Mouse (Mus musculus) G1E (cell line): ENCODE measurements around the gene Gbp7. TPM values are rescaled to one million over a fixed set of nuclear protein-coding genes. Genes with fewer than 3 reads are reported as not detected.
"Not testable (repeated sequence)": the region's sequence is repeated elsewhere in the genome, so short reads cannot be mapped to it uniquely, and the experiment has no call there.

ENCODE experiments used
- ATAC-seq: 2 replicates; pipeline ENCODE4 v1.8.0; 2016; ENCODE audit warnings: mild to moderate bottlenecking; ENCODE audit not compliant: insufficient number of reproducible peaks, poor library complexity, low FRiP score, severe bottlenecking; ENCODE audit errors: extremely low read depth
- DNase-seq: peaks from one replicate; pipeline ENCODE4 v3.0.0; 2012; ENCODE audit warnings: low spot score
- H3K27me3 ChIP-seq: 2 replicates; pipeline ENCODE4 v1.6.1; 2012; ENCODE audit warnings: mild to moderate bottlenecking, low read length, inconsistent platforms; ENCODE audit not compliant: insufficient read depth
- H3K36me3 ChIP-seq: replicated peaks from 2 replicates; pipeline ENCODE3; 2012; ENCODE audit warnings: mild to moderate bottlenecking, inconsistent platforms
- H3K4me1 ChIP-seq: 2 replicates; pipeline ENCODE4 v1.6.1; 2012; ENCODE audit warnings: low read depth, low read length, inconsistent platforms, mixed read lengths; ENCODE audit not compliant: insufficient read depth
- H3K4me3 ChIP-seq: 2 replicates; pipeline ENCODE4 v1.5.1; 2012; ENCODE audit warnings: low read depth, mild to moderate bottlenecking, inconsistent platforms, low read length, moderate library complexity, mixed read lengths
- H3K9me3 ChIP-seq: replicated peaks from 2 replicates; pipeline ENCODE4 v1.6.1; 2012; ENCODE audit warnings: inconsistent platforms
- CTCF ChIP-seq: IDR thresholded peaks from 2 replicates; pipeline ENCODE4 v1.5.1; 2012; ENCODE audit warnings: low read depth, low read length, inconsistent platforms, mixed read lengths
- GATA1 ChIP-seq: IDR thresholded peaks from 2 replicates; pipeline ENCODE4 v1.6.1; 2012; ENCODE audit warnings: borderline replicate concordance, low read length, inconsistent platforms, mixed read lengths
- GATA2 ChIP-seq: IDR thresholded peaks from 2 replicates; pipeline ENCODE4 v1.6.1; 2012; ENCODE audit warnings: low read depth, low read length, inconsistent platforms, borderline replicate concordance
- POLR2AphosphoS5 ChIP-seq: IDR thresholded peaks from 2 replicates; pipeline ENCODE4 v1.6.1; 2012; ENCODE audit warnings: low read depth, low read length, inconsistent platforms; ENCODE audit not compliant: insufficient replicate concordance
- TAL1 ChIP-seq: conservative IDR thresholded peaks from 2 replicates; pipeline ENCODE4 v1.6.1; 2012; ENCODE audit warnings: low read depth, low read length, inconsistent platforms, mixed read lengths
- polyA plus RNA-seq: library from polyadenylated mRNA; stranded (reverse); fragments of >175 nt; gene quantifications from 2 replicates; pipeline ENCODE4 v1.2.3, GENCODE M21; 2012
- total RNA-seq, 2 experiments: library from RNA; stranded (forward) in 1 of 2; stranded (reverse) in 1 of 2; fragments of 200-1000 nt in 1 of 2; fragments of >200 nt in 1 of 2; fragmentation: Nextera tagmentation in 1 of 2; gene quantifications; 2 replicates each; pipeline ENCODE4 v1.2.3; 2014 to 2017

The Gbp7 gene
- total and polyA plus RNA-seq, 3 experiments: 0.30 to 12.3 (median 8.4) TPM

DNA sequence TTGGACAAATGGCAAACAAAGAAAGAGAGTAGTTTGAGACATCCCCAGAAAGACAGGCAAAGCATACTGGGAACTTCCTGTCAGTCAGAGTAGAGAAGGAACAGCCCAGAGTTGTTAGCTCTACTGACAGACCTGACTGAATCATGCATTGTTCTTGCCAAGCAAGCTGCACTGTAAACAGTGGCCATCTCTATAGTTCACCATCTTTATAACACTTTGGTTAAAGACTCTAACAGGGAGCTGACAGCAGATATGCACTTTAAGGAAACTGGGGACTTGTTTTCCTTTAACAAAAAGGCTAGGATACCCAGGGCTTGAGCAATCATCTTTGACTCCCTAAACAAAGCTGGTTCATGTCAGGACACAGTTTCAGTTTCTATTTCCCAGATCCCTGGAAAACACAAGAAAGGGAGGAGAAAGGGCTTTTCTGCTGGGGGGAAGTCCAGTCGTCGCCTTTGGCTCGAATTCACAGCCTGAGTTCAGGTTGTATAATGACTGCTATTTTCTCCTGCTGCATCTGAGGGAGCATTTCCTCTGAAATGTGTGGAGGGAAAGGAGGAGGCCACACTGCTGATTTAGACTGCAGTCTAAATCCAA, 29.6 kb downstream of the Gbp7 start, which contains the start of gene Gbp3:
Gene Gbp3 (plus strand): TSS at position 395 of the 597 bp plus-strand sequence.
- peak within 1 kb of the TSS; percentile 67 for H3K4me3 ChIP-seq
- H3K36me3 ChIP-seq: no peaks in the 10 kb centered on the region
- ATAC-seq (no peak), DNase-seq (no peak)
- TF ChIP-seq POLR2AphosphoS5 (no peak), GATA2 (no peak), CTCF (no peak), GATA1 (no peak), TAL1 (no peak)
- no peaks in the 10 kb centered on the region for H3K9me3 ChIP-seq
- peaks cover 12% of the 10 kb centered on the region for H3K4me1 ChIP-seq
- H3K27me3 ChIP-seq: peaks cover 5% of the 10 kb centered on the region; the same call in 1 of the 2 replicates

- DNase-seq: peak; percentile 57
- Histone ChIP-seq H3K27me3 (peaks cover 4% of the 10 kb centered on the region; the same call in 1 of the 2 replicates), H3K4me1 (peaks cover 12% of the 10 kb centered on the region), H3K9me3 (no peaks in the 10 kb centered on the region), H3K36me3 (no peaks in the 10 kb centered on the region), H3K4me3 (peak overlapping the region; percentile 67)
- ATAC-seq: peak; percentile 93
- TF ChIP-seq CTCF: peak; percentile 90
- TF ChIP-seq POLR2AphosphoS5: no peak
These were observed 30.3 kb downstream of the Gbp7 start for GRCm38 (mm10) chr3:142560296-142560948.

GRCm38 (mm10) chr3:142561045-142561646, 31.0 kb downstream of the Gbp7 start:
- Histone ChIP-seq H3K4me1 (peaks cover 12% of the 10 kb centered on the region), H3K27me3 (0 out of 2 replicates have a peak, but pooled peaks cover 3% of the 10 kb centered on the region), H3K9me3 (no peaks in the 10 kb centered on the region), H3K4me3 (no peak overlapping the region), H3K36me3 (no peaks in the 10 kb centered on the region)
- DNase-seq (no peak), ATAC-seq (no peak)
- no peak for TF ChIP-seq GATA2
- no peak for TF ChIP-seq CTCF
- no peak for TF ChIP-seq POLR2AphosphoS5
- no peak for TF ChIP-seq TAL1
- no peak for TF ChIP-seq GATA1

DNA sequence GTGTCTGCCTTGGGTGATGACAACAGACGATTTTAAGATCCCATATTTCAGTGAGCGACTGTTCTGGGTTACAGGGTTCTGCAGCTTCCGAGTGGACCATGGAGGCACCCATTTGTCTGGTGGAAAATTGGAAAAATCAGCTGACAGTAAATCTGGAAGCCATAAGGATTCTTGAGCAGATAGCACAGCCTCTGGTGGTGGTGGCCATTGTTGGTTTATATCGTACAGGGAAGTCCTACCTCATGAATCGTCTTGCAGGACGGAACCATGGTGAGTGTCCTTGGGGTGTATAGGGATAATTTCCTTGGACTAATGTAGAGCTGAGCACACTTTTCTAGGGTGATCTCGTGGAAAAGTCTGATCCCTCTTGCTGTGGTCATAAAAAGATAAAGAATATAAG, 31.5 kb downstream of the Gbp7 start:
- Histone ChIP-seq H3K4me1 (peaks cover 12% of the 10 kb centered on the region), H3K9me3 (no peaks in the 10 kb centered on the region), H3K36me3 (no peaks in the 10 kb centered on the region), H3K4me3 (no peak overlapping the region), H3K27me3 (0 out of 2 replicates have a peak, but pooled peaks cover 3% of the 10 kb centered on the region)
- no peak for TF ChIP-seq GATA2
- TF ChIP-seq CTCF: no peak
- TF ChIP-seq POLR2AphosphoS5: no peak
- no peak for TF ChIP-seq TAL1
- no peak for TF ChIP-seq GATA1
- DNase-seq (no peak), ATAC-seq (no peak)

DNA sequence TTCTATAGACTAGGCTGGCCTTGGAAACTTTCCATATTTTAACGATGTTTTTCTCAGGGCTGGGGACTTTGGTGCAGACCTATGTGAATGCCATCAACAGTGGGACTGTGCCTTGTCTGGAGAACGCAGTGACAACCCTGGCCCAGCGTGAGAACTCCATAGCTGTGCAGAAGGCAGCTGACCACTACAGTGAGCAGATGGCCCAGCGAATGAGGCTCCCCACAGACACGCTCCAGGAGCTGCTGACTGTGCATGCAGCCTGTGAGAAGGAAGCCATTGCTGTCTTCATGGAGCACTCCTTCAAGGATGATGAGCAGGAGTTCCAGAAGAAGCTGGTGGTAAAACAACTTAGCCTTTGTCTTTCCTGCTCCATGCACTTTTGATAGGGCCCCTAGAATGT, 37.3 kb downstream of the Gbp7 start:
- DNase-seq, H3K4me3 ChIP-seq, ATAC-seq, H3K36me3 ChIP-seq, H3K9me3 ChIP-seq, H3K4me1 ChIP-seq, H3K27me3 ChIP-seq: not testable (repeated sequence)

DNA sequence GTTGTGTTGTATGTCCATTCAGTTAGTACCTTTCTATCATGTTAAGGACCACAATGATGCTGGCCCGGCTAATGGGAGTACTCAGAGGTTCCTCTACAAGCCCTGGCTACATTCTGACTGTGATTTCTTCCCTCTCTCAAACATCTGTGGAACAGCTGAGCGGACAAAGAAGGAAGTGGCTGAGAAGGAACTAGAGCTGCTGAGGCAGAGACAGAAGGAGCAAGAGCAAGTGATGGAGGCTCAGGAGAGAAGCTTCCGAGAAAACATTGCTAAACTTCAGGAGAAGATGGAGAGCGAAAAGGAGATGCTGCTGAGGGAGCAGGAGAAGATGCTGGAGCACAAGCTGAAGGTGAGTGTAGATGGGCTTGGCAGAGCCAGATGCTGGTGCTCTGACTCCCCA, 40.6 kb downstream of the Gbp7 start:
- Histone ChIP-seq H3K4me3 (no peak overlapping the region), H3K27me3 (peaks cover 2% of the 10 kb centered on the region; the same call in 1 of the 2 replicates), H3K4me1 (no peaks in the 10 kb centered on the region), H3K9me3 (no peaks in the 10 kb centered on the region), H3K36me3 (no peaks in the 10 kb centered on the region)
- TF ChIP-seq POLR2AphosphoS5: no peak
- TF ChIP-seq GATA1: no peak
- no peak for TF ChIP-seq CTCF
- no peak for TF ChIP-seq TAL1
- no peak for TF ChIP-seq GATA2
- DNase-seq (no peak), ATAC-seq (no peak)
